Mouse (Mus musculus): ENCODE data around the gene Grip1. TPM values are rescaled to one million over a fixed set of nuclear protein-coding genes. Genes with fewer than 3 reads are reported as not detected.

The Grip1 gene
- polyA plus RNA-seq, 1 experiment from 2014 or later = 4.9 TPM

DNA sequence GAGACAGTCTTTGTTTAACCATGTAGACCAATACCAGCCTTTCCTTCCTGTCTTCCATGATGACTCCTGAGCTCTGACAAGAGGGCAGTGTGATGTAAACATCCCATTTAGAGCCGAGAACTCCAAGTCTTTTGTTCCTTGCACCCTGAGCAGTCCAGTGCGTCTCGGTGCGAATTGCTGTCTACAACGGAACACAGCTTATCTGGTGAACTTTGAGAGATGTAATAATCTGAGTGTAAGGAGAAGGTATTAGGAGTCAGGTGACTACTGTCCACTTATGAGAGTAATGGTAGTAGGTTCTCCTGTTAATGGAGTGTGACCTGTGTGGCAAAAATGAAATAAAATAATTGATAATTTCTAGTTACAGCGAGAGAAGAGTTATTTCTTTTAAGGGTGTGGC is 97.0 kb downstream of the Grip1 start:
- H3K27ac ChIP-seq (ENCODE audit: low read depth, low read length) = no peak overlapping the region
- H3K4me2 ChIP-seq = no peak overlapping the region
- no peaks in the 10 kb centered on the region for H3K36me3 ChIP-seq (ENCODE audit: control insufficient read depth, insufficient read depth, low read length)
- no peak overlapping the region for H3K4me3 ChIP-seq (ENCODE audit: low read depth, low read length)
- H3K9ac ChIP-seq (ENCODE audit: low read depth, low read length) = no peak overlapping the region
- H3K4me1 ChIP-seq (ENCODE audit: control insufficient read depth, insufficient read depth, low read length) = peaks cover 4% of the 10 kb centered on the region
- WGBS (ENCODE audit: insufficient replicate concordance) = 61% methylated on average over 6 of the region's 6 CpGs
- no peak for ATAC-seq (replicated peaks; ENCODE audit: insufficient number of reproducible peaks, low FRiP score, low TSS enrichment)
- no peaks in the 10 kb centered on the region for H3K27me3 ChIP-seq (ENCODE audit: control insufficient read depth, insufficient read depth, low read length)
- no peaks in the 10 kb centered on the region for H3K9me3 ChIP-seq (replicated peaks; ENCODE audit: control insufficient read depth, low read length)

DNA sequence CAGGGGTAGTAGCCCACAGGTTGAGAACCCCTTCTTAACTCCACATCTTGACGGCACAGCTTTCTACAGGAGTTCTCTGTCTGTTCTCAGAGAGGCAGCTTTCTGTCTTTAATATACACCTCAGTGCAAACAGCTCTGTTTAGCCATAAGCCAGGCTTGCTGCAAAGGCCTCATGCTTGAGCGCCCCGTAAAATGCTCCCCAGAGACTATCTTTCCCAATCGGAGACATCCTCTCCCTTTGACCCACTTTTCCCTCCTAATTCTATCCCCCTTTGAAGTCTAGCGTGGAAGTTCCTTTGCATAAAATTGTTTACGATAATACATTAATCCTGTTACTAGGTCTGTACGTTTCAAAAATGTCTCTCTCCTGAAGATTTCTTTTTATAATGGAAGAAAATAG is 102.7 kb downstream of the Grip1 start:
- Histone ChIP-seq H3K27me3 (ENCODE audit: control insufficient read depth, insufficient read depth, low read length) (no peaks in the 10 kb centered on the region), H3K9ac (ENCODE audit: low read depth, low read length) (no peak overlapping the region), H3K4me1 (ENCODE audit: control insufficient read depth, insufficient read depth, low read length) (no peaks in the 10 kb centered on the region), H3K9me3 (replicated peaks; ENCODE audit: control insufficient read depth, low read length) (no peaks in the 10 kb centered on the region), H3K27ac (ENCODE audit: low read depth, low read length) (no peak overlapping the region), H3K4me2 (no peak overlapping the region), H3K36me3 (ENCODE audit: control insufficient read depth, insufficient read depth, low read length) (no peaks in the 10 kb centered on the region), H3K4me3 (ENCODE audit: low read depth, low read length) (no peak overlapping the region)
- whole genome bisulfite sequencing (ENCODE audit: insufficient replicate concordance) = 80% methylated on average over 7 of the region's 7 CpGs
- no peak for ATAC-seq (replicated peaks; ENCODE audit: insufficient number of reproducible peaks, low FRiP score, low TSS enrichment)

DNA sequence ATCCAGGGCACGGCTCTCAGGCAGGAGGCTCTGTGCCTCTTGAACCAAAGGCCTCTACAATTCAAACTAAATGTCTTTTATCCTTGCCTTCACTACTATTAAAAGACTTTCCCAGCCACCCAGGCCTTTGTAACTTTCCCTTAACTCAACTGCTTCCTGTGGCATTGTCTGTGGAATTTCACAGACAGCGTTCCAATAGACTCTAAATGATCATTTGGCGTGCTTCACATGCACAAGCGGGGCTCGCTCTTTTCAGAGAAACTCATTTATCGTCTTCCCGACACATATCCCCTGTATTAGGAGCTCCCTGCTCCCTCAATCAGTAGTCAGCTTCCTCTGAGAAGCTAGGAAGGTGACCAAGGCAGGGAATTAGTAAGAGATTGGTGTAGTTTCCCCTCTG is 104.8 kb downstream of the Grip1 start:
- Histone ChIP-seq H3K36me3 (ENCODE audit: control insufficient read depth, insufficient read depth, low read length) (no peaks in the 10 kb centered on the region), H3K9ac (ENCODE audit: low read depth, low read length) (no peak overlapping the region), H3K27me3 (ENCODE audit: control insufficient read depth, insufficient read depth, low read length) (no peaks in the 10 kb centered on the region), H3K4me1 (ENCODE audit: control insufficient read depth, insufficient read depth, low read length) (no peaks in the 10 kb centered on the region), H3K4me2 (no peak overlapping the region), H3K4me3 (ENCODE audit: low read depth, low read length) (no peak overlapping the region), H3K27ac (ENCODE audit: low read depth, low read length) (no peak overlapping the region), H3K9me3 (replicated peaks; ENCODE audit: control insufficient read depth, low read length) (no peaks in the 10 kb centered on the region)
- 84% methylated on average over 7 of the region's 7 CpGs for WGBS (ENCODE audit: insufficient replicate concordance)
- ATAC-seq (replicated peaks; ENCODE audit: insufficient number of reproducible peaks, low FRiP score, low TSS enrichment) = no peak

DNA sequence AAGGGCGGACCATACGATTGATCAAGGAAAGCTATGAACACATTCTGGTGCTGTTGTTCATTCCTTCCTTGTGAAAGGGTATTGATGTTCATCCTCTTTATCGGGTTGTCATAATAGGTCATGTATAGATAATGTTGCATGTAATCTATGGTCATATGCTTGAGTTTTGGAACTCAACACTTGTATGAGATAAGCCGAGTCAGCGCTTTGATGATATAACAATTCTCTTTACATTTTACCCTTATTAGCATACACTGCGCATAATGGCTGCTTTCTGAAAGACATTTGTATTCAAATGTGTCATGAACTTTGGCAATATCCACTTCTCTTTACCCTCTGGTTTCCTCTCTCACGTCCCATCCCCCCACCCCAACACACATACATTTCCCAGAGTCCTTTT is 111.2 kb downstream of the Grip1 start:
- ATAC-seq (replicated peaks; ENCODE audit: insufficient number of reproducible peaks, low FRiP score, low TSS enrichment) = no peak
- no peaks in the 10 kb centered on the region for H3K9me3 ChIP-seq (replicated peaks; ENCODE audit: control insufficient read depth, low read length)
- H3K4me3 ChIP-seq (ENCODE audit: low read depth, low read length) = no peak overlapping the region
- no peak overlapping the region for H3K4me2 ChIP-seq
- no peaks in the 10 kb centered on the region for H3K4me1 ChIP-seq (ENCODE audit: control insufficient read depth, insufficient read depth, low read length)
- no peaks in the 10 kb centered on the region for H3K27me3 ChIP-seq (ENCODE audit: control insufficient read depth, insufficient read depth, low read length)
- no peak overlapping the region for H3K9ac ChIP-seq (ENCODE audit: low read depth, low read length)
- no peaks in the 10 kb centered on the region for H3K36me3 ChIP-seq (ENCODE audit: control insufficient read depth, insufficient read depth, low read length)
- WGBS (ENCODE audit: insufficient replicate concordance) = 92% methylated on average over 7 of the region's 7 CpGs
- no peak overlapping the region for H3K27ac ChIP-seq (ENCODE audit: low read depth, low read length)

DNA sequence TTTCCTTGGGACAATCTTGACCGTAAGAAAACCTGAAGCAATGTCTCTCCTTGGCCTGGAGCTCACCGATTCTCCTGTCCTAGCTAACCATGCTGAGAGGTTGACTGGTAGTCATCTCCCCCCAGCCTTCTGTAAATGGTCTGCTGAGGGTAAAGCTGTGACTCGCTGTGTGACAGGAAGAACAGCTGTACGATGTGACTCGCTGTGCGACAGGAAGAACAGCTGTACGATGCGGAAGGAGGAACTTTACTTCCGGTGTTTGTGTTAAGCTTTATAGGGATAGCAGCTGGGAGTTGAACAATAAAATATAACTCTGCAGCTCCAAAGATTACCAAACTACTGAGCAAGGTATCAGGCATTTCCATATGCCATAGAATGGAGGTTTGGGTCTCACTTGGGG is 119.5 kb downstream of the Grip1 start:
- WGBS (ENCODE audit: insufficient replicate concordance) = 84% methylated on average over 9 of the region's 9 CpGs
- Histone ChIP-seq H3K9ac (ENCODE audit: low read depth, low read length) (no peak overlapping the region), H3K4me3 (ENCODE audit: low read depth, low read length) (no peak overlapping the region), H3K4me2 (no peak overlapping the region), H3K27ac (ENCODE audit: low read depth, low read length) (no peak overlapping the region), H3K4me1 (ENCODE audit: control insufficient read depth, insufficient read depth, low read length) (no peaks in the 10 kb centered on the region), H3K27me3 (ENCODE audit: control insufficient read depth, insufficient read depth, low read length) (no peaks in the 10 kb centered on the region), H3K36me3 (ENCODE audit: control insufficient read depth, insufficient read depth, low read length) (no peaks in the 10 kb centered on the region), H3K9me3 (replicated peaks; ENCODE audit: control insufficient read depth, low read length) (no peaks in the 10 kb centered on the region)
- ATAC-seq (replicated peaks; ENCODE audit: insufficient number of reproducible peaks, low FRiP score, low TSS enrichment) = no peak

DNA sequence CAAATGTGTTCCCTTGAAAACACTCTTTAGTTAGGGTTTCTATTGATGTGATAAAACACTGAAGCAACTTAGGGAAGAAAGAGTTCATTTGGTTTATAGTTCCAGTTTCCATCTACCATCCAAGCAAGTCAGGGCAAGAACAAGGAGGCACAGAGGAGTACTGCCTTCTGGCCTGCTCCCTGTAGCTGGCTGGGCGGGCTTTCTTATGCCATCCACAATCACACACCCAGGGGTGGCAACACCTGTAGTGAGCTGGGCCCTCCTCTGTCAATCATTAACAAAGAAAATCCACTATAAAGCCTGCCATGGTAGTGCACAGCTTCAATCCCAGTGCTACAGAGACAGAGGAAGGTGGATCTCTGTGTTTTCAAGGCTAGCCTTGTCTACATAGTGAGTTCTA is 122.2 kb downstream of the Grip1 start:
- H3K9me3 ChIP-seq (replicated peaks; ENCODE audit: control insufficient read depth, low read length) = no peaks in the 10 kb centered on the region
- H3K27me3 ChIP-seq (ENCODE audit: control insufficient read depth, insufficient read depth, low read length) = no peaks in the 10 kb centered on the region
- no peak overlapping the region for H3K4me2 ChIP-seq
- no peak for ATAC-seq (replicated peaks; ENCODE audit: insufficient number of reproducible peaks, low FRiP score, low TSS enrichment)
- H3K4me1 ChIP-seq (ENCODE audit: control insufficient read depth, insufficient read depth, low read length) = no peaks in the 10 kb centered on the region
- H3K27ac ChIP-seq (ENCODE audit: low read depth, low read length) = no peak overlapping the region
- 82% methylated on average over 1 of the region's 1 CpGs for WGBS (ENCODE audit: insufficient replicate concordance)
- H3K9ac ChIP-seq (ENCODE audit: low read depth, low read length) = no peak overlapping the region
- no peak overlapping the region for H3K4me3 ChIP-seq (ENCODE audit: low read depth, low read length)
- H3K36me3 ChIP-seq (ENCODE audit: control insufficient read depth, insufficient read depth, low read length) = no peaks in the 10 kb centered on the region

DNA sequence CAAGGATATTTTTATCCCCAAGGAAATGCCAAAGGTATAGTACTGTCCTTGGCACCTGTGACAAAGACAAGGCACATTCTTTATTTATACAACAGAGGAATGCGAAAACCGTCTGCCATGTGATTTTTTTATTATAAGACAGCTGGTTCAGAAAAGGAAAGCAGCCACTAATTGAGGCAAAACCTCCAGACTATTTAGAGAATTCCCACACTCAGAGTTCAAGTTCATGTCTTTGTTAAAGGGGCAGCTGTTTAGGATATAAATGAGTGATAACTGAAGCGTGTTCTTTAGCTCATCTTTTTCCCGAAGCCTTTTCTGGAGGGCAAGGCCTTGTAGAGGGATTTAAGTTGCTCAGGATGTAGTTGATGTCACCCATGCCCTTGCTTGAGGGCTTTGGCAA is 126.4 kb downstream of the Grip1 start:
- 58% methylated on average over 4 of the region's 4 CpGs for whole genome bisulfite sequencing (ENCODE audit: insufficient replicate concordance)
- no peak overlapping the region for H3K4me2 ChIP-seq
- H3K9ac ChIP-seq (ENCODE audit: low read depth, low read length) = no peak overlapping the region
- no peaks in the 10 kb centered on the region for H3K27me3 ChIP-seq (ENCODE audit: control insufficient read depth, insufficient read depth, low read length)
- H3K27ac ChIP-seq (ENCODE audit: low read depth, low read length) = no peak overlapping the region
- no peak overlapping the region for H3K4me3 ChIP-seq (ENCODE audit: low read depth, low read length)
- no peaks in the 10 kb centered on the region for H3K4me1 ChIP-seq (ENCODE audit: control insufficient read depth, insufficient read depth, low read length)
- ATAC-seq (replicated peaks; ENCODE audit: insufficient number of reproducible peaks, low FRiP score, low TSS enrichment) = no peak
- H3K9me3 ChIP-seq (replicated peaks; ENCODE audit: control insufficient read depth, low read length) = no peaks in the 10 kb centered on the region
- no peaks in the 10 kb centered on the region for H3K36me3 ChIP-seq (ENCODE audit: control insufficient read depth, insufficient read depth, low read length)

DNA sequence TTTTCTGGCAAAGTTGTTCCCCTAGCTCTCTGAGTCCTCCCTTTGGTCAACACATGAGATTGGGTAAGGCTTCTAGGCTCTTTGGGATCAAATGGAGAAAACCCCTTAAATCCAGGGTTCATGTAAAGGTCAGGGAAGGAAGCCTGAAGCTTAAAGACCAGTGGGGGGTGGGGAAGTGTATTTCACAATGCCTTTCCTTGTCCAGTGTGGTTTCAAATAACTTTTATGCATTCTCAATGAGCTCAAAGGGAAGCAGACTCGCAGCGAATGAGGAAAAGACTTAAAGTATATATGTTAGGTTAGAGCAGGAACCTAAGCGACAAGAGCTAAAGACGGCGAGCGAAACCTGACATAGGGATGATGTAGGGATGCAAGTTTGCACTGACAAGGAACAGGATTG is 131.0 kb downstream of the Grip1 start:
- Histone ChIP-seq H3K27me3 (ENCODE audit: control insufficient read depth, insufficient read depth, low read length) (no peaks in the 10 kb centered on the region), H3K27ac (ENCODE audit: low read depth, low read length) (no peak overlapping the region), H3K4me3 (ENCODE audit: low read depth, low read length) (no peak overlapping the region), H3K9ac (ENCODE audit: low read depth, low read length) (no peak overlapping the region), H3K9me3 (replicated peaks; ENCODE audit: control insufficient read depth, low read length) (no peaks in the 10 kb centered on the region), H3K4me2 (no peak overlapping the region), H3K4me1 (ENCODE audit: control insufficient read depth, insufficient read depth, low read length) (no peaks in the 10 kb centered on the region), H3K36me3 (ENCODE audit: control insufficient read depth, insufficient read depth, low read length) (no peaks in the 10 kb centered on the region)
- WGBS (ENCODE audit: insufficient replicate concordance) = 84% methylated on average over 6 of the region's 6 CpGs
- ATAC-seq (replicated peaks; ENCODE audit: insufficient number of reproducible peaks, low FRiP score, low TSS enrichment) = no peak

DNA sequence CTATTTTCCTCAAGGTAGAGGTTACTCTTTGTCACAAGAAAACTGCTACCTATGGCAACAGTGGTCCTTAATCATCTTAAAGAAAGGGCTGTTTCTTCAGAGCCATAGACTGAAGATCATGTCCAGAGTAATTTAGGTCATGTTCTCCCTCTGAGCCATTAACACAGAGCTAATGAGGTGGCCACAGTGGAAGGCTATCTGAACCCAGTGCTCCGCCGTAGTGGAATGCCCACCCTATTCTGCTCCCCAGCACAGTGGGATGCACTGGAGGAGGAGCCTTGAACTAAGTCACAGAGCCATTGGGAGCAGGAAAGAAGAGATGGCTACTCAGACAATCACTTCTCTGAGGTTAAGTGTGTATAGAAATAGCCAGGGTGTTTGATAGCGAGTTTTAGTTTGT is 133.3 kb downstream of the Grip1 start:
- no peak for ATAC-seq (replicated peaks; ENCODE audit: insufficient number of reproducible peaks, low FRiP score, low TSS enrichment)
- no peak overlapping the region for H3K4me2 ChIP-seq
- no peaks in the 10 kb centered on the region for H3K9me3 ChIP-seq (replicated peaks; ENCODE audit: control insufficient read depth, low read length)
- H3K4me1 ChIP-seq (ENCODE audit: control insufficient read depth, insufficient read depth, low read length) = no peaks in the 10 kb centered on the region
- WGBS (ENCODE audit: insufficient replicate concordance) = 75% methylated on average over 3 of the region's 3 CpGs
- no peaks in the 10 kb centered on the region for H3K27me3 ChIP-seq (ENCODE audit: control insufficient read depth, insufficient read depth, low read length)
- no peak overlapping the region for H3K4me3 ChIP-seq (ENCODE audit: low read depth, low read length)
- no peak overlapping the region for H3K27ac ChIP-seq (ENCODE audit: low read depth, low read length)
- no peaks in the 10 kb centered on the region for H3K36me3 ChIP-seq (ENCODE audit: control insufficient read depth, insufficient read depth, low read length)
- H3K9ac ChIP-seq (ENCODE audit: low read depth, low read length) = no peak overlapping the region

Data from heart, embryonic 11.5 days (tissue).